Comparison of ENCODE assay signal across 8 mouse cellular contexts in the genomic region with DNA sequence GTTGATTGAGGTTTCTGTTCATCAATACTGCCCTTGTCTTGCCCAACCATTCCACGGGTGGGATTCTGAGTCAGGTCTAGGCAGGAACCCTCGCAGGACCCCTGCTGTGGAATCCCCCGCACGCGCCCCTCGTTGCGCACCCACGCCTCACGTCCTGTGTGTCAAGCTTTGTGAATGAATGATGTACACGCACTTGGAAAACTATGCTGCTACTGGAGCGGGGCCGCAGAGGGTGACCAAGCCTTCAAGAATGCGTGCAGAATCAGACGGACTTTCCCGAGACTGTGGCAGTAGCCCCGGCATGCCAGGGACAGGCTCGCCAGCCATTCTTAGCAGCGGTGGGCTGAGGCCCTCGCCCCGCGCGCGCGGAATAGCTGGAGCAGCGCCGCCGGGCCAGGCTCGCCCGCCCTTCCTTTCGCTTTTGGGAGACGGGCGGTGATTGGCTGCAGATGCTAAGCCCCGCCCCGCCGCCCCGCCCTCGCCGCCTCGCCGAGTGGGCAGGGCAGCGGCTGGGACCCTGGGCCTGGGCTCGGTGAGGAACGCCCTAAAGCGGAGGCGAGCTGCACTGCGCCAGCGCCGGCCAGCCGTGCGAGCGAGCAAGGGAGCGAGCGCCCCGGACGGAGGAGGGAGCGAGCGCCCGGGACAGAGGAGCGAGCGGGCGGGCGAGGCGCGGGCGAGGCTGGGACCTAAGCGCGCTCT. TPM values are rescaled to one million over a fixed set of nuclear protein-coding genes. Genes with fewer than 3 reads are reported as not detected.
A peak's percentile ranks its signal among the peaks of the same experiment; 100 is the strongest.
DNase-seq lines count a peak whose midpoint lies in the region; ATAC-seq lines count a peak whose summit lies in the region.

No protein-coding gene starts in this region.

- peak overlapping the region; percentile 94 for H3K4me2 ChIP-seq in intestine, embryonic 16.5 days (ENCODE audit: low read depth, low read length)

- no peaks in the 10 kb centered on the region for H3K36me3 ChIP-seq in intestine, embryonic 16.5 days (ENCODE audit: control insufficient read depth, insufficient read depth, low read length)

- H3K27me3 ChIP-seq in intestine, embryonic 16.5 days (replicated peaks; ENCODE audit: control insufficient read depth, insufficient read depth, low read length) = no peaks in the 10 kb centered on the region

- H3K9ac ChIP-seq in intestine, embryonic 16.5 days (ENCODE audit: low read depth, low read length) = peak overlapping the region; percentile 71

- no peaks in the 10 kb centered on the region for H3K9me3 ChIP-seq in intestine, embryonic 16.5 days (ENCODE audit: control insufficient read depth, low read length)

- intact Hi-C loops in gastrocnemius, postnatal 36 days (cut with DNase I) = no loop called here
- intact Hi-C loops in left cerebral cortex, postnatal 25 days (cut with DNase I) = loop anchor here (5.0 kb wide), 2 partner anchors 103 to 247 kb away; no protein-coding TSS in a partner anchor

- DNase-seq in adrenal gland, adult 2 months = peak; percentile 99
- peak; percentile 87 for DNase-seq in embryo, embryonic 11.5 days (ENCODE audit: low read depth, low spot score)
- peak; percentile 94 to 96 for DNase-seq in gastrocnemius, postnatal 36 days
- peak; percentile 92 for DNase-seq in left cerebral cortex, postnatal 25 days (ENCODE audit: low spot score in 2 of 2)
- peak; percentile 92 for DNase-seq in mesoderm, embryonic 11.5 days (ENCODE audit: low read depth, low spot score)
- DNase-seq in right cerebral cortex, postnatal 25 days = peak; percentile 93
- peak; percentile 95 to 97 for DNase-seq in urinary bladder, postnatal 4 days (ENCODE audit: low spot score in 2 of 2)

- 0% methylated on average over 66 of the region's 67 CpGs for WGBS in intestine, embryonic 16.5 days

- peak overlapping the region; percentile 78 for H3K27ac ChIP-seq in intestine, embryonic 16.5 days (ENCODE audit: low read length)

- peaks cover 18% of the 10 kb centered on the region for H3K4me1 ChIP-seq in intestine, embryonic 16.5 days (ENCODE audit: control insufficient read depth, insufficient read depth, low read length)

- peak; percentile 99 for ATAC-seq in intestine, embryonic 16.5 days

- peak overlapping the region; percentile 58 for H3K4me3 ChIP-seq in intestine, embryonic 16.5 days (ENCODE audit: low read length)

RNA-seq across cellular contexts. Expression of gene Ets1, which starts 59.6 kb away (rescaled TPM):
- 10 to 100 TPM; 20.8 to 39.6 TPM for total RNA-seq in adrenal gland, adult 2 months (2021)
- polyA plus RNA-seq in adrenal gland, adult 2 months (2012; rRNA removed) = 10.7 and 12.8 TPM in 2 replicates
- total RNA-seq in gastrocnemius, postnatal 36 days (2021) = 10 to 100 TPM; 17.2 to 17.4 TPM
- polyA plus RNA-seq in intestine, embryonic 16.5 days (2015; fragmentation: Nextera tagmentation; extraction: Ambion mirVana) = 33.0 and 33.9 TPM in 2 replicates
- total RNA-seq in left cerebral cortex, postnatal 25 days (2021) = 10 to 100 TPM; 11.2 to 12.9 TPM

Comparison
In these comparisons a context has a peak if more than half of its experiments do, and no peak if none do; other contexts are left out.
1. Peak in every context shown above with its lines: DNase-seq, ATAC-seq, H3K4me3 ChIP-seq and H3K27ac ChIP-seq.